Mouse (Mus musculus) MEL (cell line): Measurements from ENCODE around the gene Il24.

Source experiments
- CTCF ChIP-seq, 3 experiments: IDR thresholded peaks in 2 of 3; conservative IDR thresholded peaks in 1 of 3; 2 replicates each; pipeline ENCODE4 v1.5.1; 2011 to 2012; ENCODE audit warnings: low read length in 3 of 3, low read depth in 2 of 3, mild to moderate bottlenecking in 2 of 3, improper control_type of control experiment in 1 of 3, inconsistent platforms in 1 of 3, mixed read lengths in 1 of 3, moderate library complexity in 1 of 3; ENCODE audit not compliant: control insufficient read depth in 1 of 3, insufficient read depth in 1 of 3, poor library complexity in 1 of 3, severe bottlenecking in 1 of 3
- ELF1 ChIP-seq: IDR thresholded peaks from 2 replicates; pipeline ENCODE4 v1.6.1; 2014; ENCODE audit warnings: low read depth, mild to moderate bottlenecking, inconsistent platforms, low read length, improper control_type of control experiment, moderate library complexity
- EP300 ChIP-seq, 2 experiments: IDR thresholded peaks; 2 replicates each; pipeline ENCODE4 v1.6.1; 2011; ENCODE audit warnings: improper control_type of control experiment in 2 of 2, low read length in 2 of 2, low read depth in 1 of 2, mild to moderate bottlenecking in 1 of 2
- GABPA ChIP-seq: IDR thresholded peaks from 2 replicates; pipeline ENCODE4 v1.6.1; 2012; ENCODE audit warnings: low read depth, mild to moderate bottlenecking, inconsistent platforms, low read length, improper control_type of control experiment, moderate library complexity
- GATA1 ChIP-seq: IDR thresholded peaks from 2 replicates; pipeline ENCODE4 v1.6.1; 2011; ENCODE audit warnings: low read depth, low read length, improper control_type of control experiment
- HCFC1 ChIP-seq: IDR thresholded peaks from 2 replicates; pipeline ENCODE4 v1.6.1; 2012; ENCODE audit warnings: low read depth, mild to moderate bottlenecking, inconsistent platforms, low read length, improper control_type of control experiment, moderate library complexity
- MXI1 ChIP-seq: IDR thresholded peaks from 2 replicates; pipeline ENCODE4 v1.6.1; 2011; ENCODE audit warnings: mild to moderate bottlenecking, low read depth, low read length, improper control_type of control experiment
- POLR2A ChIP-seq, 2 experiments: IDR thresholded peaks; 2 replicates each; pipeline ENCODE4 v1.6.1; 2011 to 2012; ENCODE audit warnings: low read length in 2 of 2, mild to moderate bottlenecking in 2 of 2, control low read depth in 1 of 2, improper control_type of control experiment in 1 of 2, low read depth in 1 of 2, moderate library complexity in 1 of 2; ENCODE audit not compliant: control insufficient read depth in 1 of 2, insufficient read depth in 1 of 2, poor library complexity in 1 of 2
- RAD21 ChIP-seq: IDR thresholded peaks from 2 replicates; pipeline ENCODE4 v1.6.1; 2011; ENCODE audit warnings: mild to moderate bottlenecking, low read depth, low read length, improper control_type of control experiment
- RCOR1 ChIP-seq: IDR thresholded peaks from 2 replicates; pipeline ENCODE4 v1.6.1; 2012; ENCODE audit warnings: low read depth, mild to moderate bottlenecking, inconsistent platforms, low read length, improper control_type of control experiment
- SMC3 ChIP-seq: IDR thresholded peaks from 2 replicates; pipeline ENCODE4 v1.6.1; 2011; ENCODE audit warnings: low read depth, low read length, improper control_type of control experiment
- USF1 ChIP-seq: IDR thresholded peaks from 2 replicates; pipeline ENCODE4 v1.6.1; 2014; ENCODE audit warnings: low read depth, mild to moderate bottlenecking, inconsistent platforms, low read length, improper control_type of control experiment, moderate library complexity
- ZMIZ1 ChIP-seq: IDR thresholded peaks from 2 replicates; pipeline ENCODE4 v1.6.1; 2012; ENCODE audit warnings: low read depth, mild to moderate bottlenecking, inconsistent platforms, low read length, improper control_type of control experiment, moderate library complexity
- ZNF384 ChIP-seq: IDR thresholded peaks from 2 replicates; pipeline ENCODE4 v1.6.1; 2012; ENCODE audit warnings: low read depth, mild to moderate bottlenecking, inconsistent platforms, low read length, improper control_type of control experiment

GRCm38 (mm10) chr1:130850405-130850804 lies 36.8 kb downstream of the Il24 start:
- no peak for TF ChIP-seq RCOR1
- TF ChIP-seq HCFC1: no peak
- TF ChIP-seq ELF1: no peak
- no peak for TF ChIP-seq USF1
- no peak for TF ChIP-seq ZMIZ1
- no peak for TF ChIP-seq RAD21
- no peak for TF ChIP-seq CTCF (IDR thresholded peaks at IDR 0.05 in 2 of 3, conservative IDR thresholded peaks at IDR 0.05 in 1 of 3; ENCODE audit: control insufficient read depth in 1 of 3, insufficient read depth in 1 of 3, low read depth in 2 of 3, low read length in 3 of 3, poor library complexity in 1 of 3, severe bottlenecking in 1 of 3)
- no peak for TF ChIP-seq SMC3
- TF ChIP-seq EP300 (IDR thresholded peaks at IDR 0.05; ENCODE audit: low read depth in 1 of 2, low read length in 2 of 2): no peak
- TF ChIP-seq POLR2A (IDR thresholded peaks at IDR 0.05; ENCODE audit: control insufficient read depth in 1 of 2, insufficient read depth in 1 of 2, low read depth in 1 of 2, low read length in 2 of 2, poor library complexity in 1 of 2): no peak
- no peak for TF ChIP-seq GATA1
- no peak for TF ChIP-seq ZNF384
- TF ChIP-seq MXI1: no peak
- no peak for TF ChIP-seq GABPA
